Comparison of ENCODE assay signal across 11 mouse cellular contexts in genomic region chr8:106924904-106925349, GRCm38 (mm10). TPM values are rescaled to one million over a fixed set of nuclear protein-coding genes. Genes with fewer than 3 reads are reported as not detected.
DNase-seq lines count a peak whose midpoint lies in the region; ATAC-seq and TF ChIP-seq lines count a peak whose summit lies in the region.
"Had no signal": no experiment of that assay in that cellular context is flagged by ENCODE, and none has a peak within 500 bp of the region (broad histone marks: within the 10 kb centered on the region; RNA-seq: fewer than 3 reads in every experiment).

No protein-coding gene starts in this region.

- H3K9ac ChIP-seq in ES-E14 (ENCODE audit: insufficient read depth, low read depth, low read length, poor library complexity, severe bottlenecking): no peak overlapping the region
- no peak overlapping the region for H3K9ac ChIP-seq in intestine, embryonic 16.5 days (ENCODE audit: low read depth, low read length)
- H3K9ac ChIP-seq in hindbrain, embryonic 12.5 days: no peak overlapping the region
- H3K9ac ChIP-seq in forebrain, embryonic 13.5 days: no peak overlapping the region
- H3K9ac ChIP-seq: liver, embryonic 14.5 days had no signal

- peaks cover 2 to 11% of the 10 kb centered on the region in 2 experiments; a peak in 3 of 4 replicates for H3K4me1 ChIP-seq in ES-E14 (ENCODE audit: control insufficient read depth in 2 of 2, insufficient read depth in 2 of 2, low read length in 2 of 2, poor library complexity in 1 of 2)
- H3K4me1 ChIP-seq in intestine, embryonic 16.5 days (ENCODE audit: control insufficient read depth, insufficient read depth, low read length): no peaks in the 10 kb centered on the region; the same call in 1 of the 2 replicates
- H3K4me1 ChIP-seq in hindbrain, embryonic 12.5 days: no peaks in the 10 kb centered on the region
- no peaks in the 10 kb centered on the region for H3K4me1 ChIP-seq in forebrain, embryonic 13.5 days

- no peaks in the 10 kb centered on the region for H3K27me3 ChIP-seq in intestine, embryonic 16.5 days (replicated peaks; ENCODE audit: control insufficient read depth, insufficient read depth, low read length)
- H3K27me3 ChIP-seq in hindbrain, embryonic 12.5 days: no peaks in the 10 kb centered on the region
- no peaks in the 10 kb centered on the region for H3K27me3 ChIP-seq in forebrain, embryonic 13.5 days

- peaks cover 22% of the 10 kb centered on the region for H3K36me3 ChIP-seq in ES-E14 (ENCODE audit: control insufficient read depth, insufficient read depth, low read length, poor library complexity, severe bottlenecking)
- peaks cover 9% of the 10 kb centered on the region for H3K36me3 ChIP-seq in intestine, embryonic 16.5 days (ENCODE audit: control insufficient read depth, insufficient read depth, low read length)
- H3K36me3 ChIP-seq in hindbrain, embryonic 12.5 days: peaks cover 23% of the 10 kb centered on the region
- H3K36me3 ChIP-seq in forebrain, embryonic 13.5 days (ENCODE audit: poor library complexity, severe bottlenecking): peaks cover 34% of the 10 kb centered on the region

- no peaks in the 10 kb centered on the region for H3K9me3 ChIP-seq in ES-E14 (ENCODE audit: control insufficient read depth, insufficient read depth, low read depth, low read length)
- H3K9me3 ChIP-seq in intestine, embryonic 16.5 days (ENCODE audit: control insufficient read depth, low read length): no peaks in the 10 kb centered on the region
- no peaks in the 10 kb centered on the region for H3K9me3 ChIP-seq in hindbrain, embryonic 12.5 days (replicated peaks)
- no peaks in the 10 kb centered on the region for H3K9me3 ChIP-seq in forebrain, embryonic 13.5 days (replicated peaks)

- no peak overlapping the region for H3K4me3 ChIP-seq in ES-E14 (ENCODE audit: insufficient read depth in 1 of 2, low read depth in 1 of 2, low read length in 2 of 2, poor library complexity in 1 of 2, severe bottlenecking in 1 of 2)
- no peak overlapping the region for H3K4me3 ChIP-seq in intestine, embryonic 16.5 days (ENCODE audit: low read length)
- H3K4me3 ChIP-seq in hindbrain, embryonic 12.5 days: no peak overlapping the region
- H3K4me3 ChIP-seq in forebrain, embryonic 13.5 days: no peak overlapping the region

- WGBS in intestine, embryonic 16.5 days: 61% methylated on average over 8 of the region's 8 CpGs
- WGBS in hindbrain, embryonic 12.5 days: 88% methylated on average over 8 of the region's 8 CpGs
- 88% methylated on average over 8 of the region's 8 CpGs for WGBS in forebrain, embryonic 13.5 days

- peak; percentile 67 for DNase-seq in layer of hippocampus, adult 9-11 months
- DNase-seq in layer of hippocampus, postnatal 36 days: no peak
- DNase-seq in ES-E14 (ENCODE audit: low read depth, low spot score): no peak
- DNase-seq in adipocyte (ENCODE audit: low spot score): peak; percentile 94
- no peak for DNase-seq in thymus, postnatal 36 days
- DNase-seq: spleen, adult 18-20 months had no signal

- peak overlapping the region; percentile 32; the same call in 1 of the 2 replicates for H3K27ac ChIP-seq in ES-E14 (ENCODE audit: insufficient read depth, low read depth, low read length, poor library complexity, severe bottlenecking)
- peak overlapping the region; percentile 26; the same call in 1 of the 2 replicates for H3K27ac ChIP-seq in intestine, embryonic 16.5 days (ENCODE audit: low read length)
- H3K27ac ChIP-seq in hindbrain, embryonic 12.5 days: no peak overlapping the region
- H3K27ac ChIP-seq in forebrain, embryonic 13.5 days: no peak overlapping the region
- H3K27ac ChIP-seq: kidney, postnatal 0 days; liver, embryonic 14.5 days had no signal

- no peak overlapping the region for H3K4me2 ChIP-seq in intestine, embryonic 16.5 days (ENCODE audit: low read depth, low read length)
- no peak overlapping the region for H3K4me2 ChIP-seq in hindbrain, embryonic 12.5 days (replicated peaks)
- H3K4me2 ChIP-seq in forebrain, embryonic 13.5 days: no peak overlapping the region

- no peak for ATAC-seq in intestine, embryonic 16.5 days
- ATAC-seq in hindbrain, embryonic 12.5 days (ENCODE audit: low FRiP score): no peak
- ATAC-seq in forebrain, embryonic 13.5 days: no peak

- in situ Hi-C loops in ES-E14 (cut with MboI; ENCODE audit: low sequenced_read_pairs in 2 of 2, unreplicated experiment in 2 of 2): no loop called here

TF ChIP-seq in ES-E14, 5 proteins besides CTCF, POLR2A, EP300 and RAD21:
- TF ChIP-seq HCFC1 (IDR thresholded peaks at IDR 0.05; ENCODE audit: borderline replicate concordance, insufficient read depth, low read length): no peak
- no peak for TF ChIP-seq CHD2 (IDR thresholded peaks at IDR 0.05; ENCODE audit: low read depth, low read length)
- peak; percentile 52; the same call in 1 of the 2 replicates for TF ChIP-seq ZNF384 (IDR thresholded peaks at IDR 0.05; ENCODE audit: low read depth, low read length)
- TF ChIP-seq MAFK (IDR thresholded peaks at IDR 0.05; ENCODE audit: insufficient read depth, low read depth, low read length): no peak

RNA-seq across cellular contexts. Expression of gene Sntb2, which starts 10.6 kb away (rescaled TPM):
- 10 to 100 TPM; 22.4 to 27.9 TPM for total RNA-seq in layer of hippocampus, postnatal 36 days (2021)
- total RNA-seq in ES-E14 (2012; rRNA removed): 32.4 and 45.7 TPM in 2 replicates
- 8.5 and 9.1 TPM in 2 replicates for polyA plus RNA-seq in intestine, embryonic 16.5 days (2015; fragmentation: Nextera tagmentation; extraction: Ambion mirVana)
- 11.5 and 11.9 TPM in 2 replicates for polyA plus RNA-seq in hindbrain, embryonic 12.5 days (2016; fragmentation: Nextera tagmentation; extraction: Ambion mirVana)
- polyA plus RNA-seq in forebrain, embryonic 13.5 days (2015; fragmentation: Nextera tagmentation; extraction: Ambion mirVana): 3.6 and 4.1 TPM in 2 replicates

RNA-seq across cellular contexts. Expression of gene Utp4, which starts 31.5 kb away (rescaled TPM):
- 10 to 100 TPM; 41.0 to 43.5 TPM for total RNA-seq in layer of hippocampus, postnatal 36 days (2021)
- 87.5 and 118 TPM in 2 replicates for total RNA-seq in ES-E14 (2012; rRNA removed)
- 56.6 and 66.6 TPM in 2 replicates for polyA plus RNA-seq in intestine, embryonic 16.5 days (2015; fragmentation: Nextera tagmentation; extraction: Ambion mirVana)
- polyA plus RNA-seq in hindbrain, embryonic 12.5 days (2016; fragmentation: Nextera tagmentation; extraction: Ambion mirVana): 49.0 TPM in 2 replicates
- 49.4 and 53.6 TPM in 2 replicates for polyA plus RNA-seq in forebrain, embryonic 13.5 days (2015; fragmentation: Nextera tagmentation; extraction: Ambion mirVana)

RNA-seq across cellular contexts. Expression of gene Has3, which starts 54.9 kb away (rescaled TPM):
- total RNA-seq in layer of hippocampus, postnatal 36 days (2021): 1 to 10 TPM; 1.5 to 1.9 TPM
- total RNA-seq in ES-E14 (2012; rRNA removed): 4.4 and 5.0 TPM in 2 replicates
- polyA plus RNA-seq in intestine, embryonic 16.5 days (2015; fragmentation: Nextera tagmentation; extraction: Ambion mirVana): 0.09 and 0.28 TPM in 2 replicates
- polyA plus RNA-seq in hindbrain, embryonic 12.5 days (2016; fragmentation: Nextera tagmentation; extraction: Ambion mirVana): 0.22 and 0.27 TPM in 2 replicates
- polyA plus RNA-seq in forebrain, embryonic 13.5 days (2015; fragmentation: Nextera tagmentation; extraction: Ambion mirVana): 0.65 and 0.89 TPM in 2 replicates

Comparison
In these comparisons a context has a peak if more than half of its experiments do, and no peak if none do; other contexts are left out.
1. DNase-seq: peak in layer of hippocampus, adult 9-11 months (single experiment) and adipocyte (single experiment); none in layer of hippocampus, postnatal 36 days (0 of 2), ES-E14 (single experiment) and thymus, postnatal 36 days (0 of 2).
2. H3K27ac ChIP-seq: peak in ES-E14 (single experiment) and intestine, embryonic 16.5 days (single experiment); none in hindbrain, embryonic 12.5 days (single experiment) and forebrain, embryonic 13.5 days (single experiment).